Mouse (Mus musculus): ENCODE results near the gene Olfr857.

- TF ChIP-seq POLR2A (IDR thresholded peaks at IDR 0.05; ENCODE audit: insufficient read length, low read depth): no peak
- no peak for TF ChIP-seq USF1 (IDR thresholded peaks at IDR 0.05; ENCODE audit: low read depth)
- TF ChIP-seq MAX (IDR thresholded peaks at IDR 0.05; ENCODE audit: low read depth): no peak
- TF ChIP-seq CEBPB (IDR thresholded peaks at IDR 0.05; ENCODE audit: insufficient read depth, poor library complexity, severe bottlenecking): no peak
- no peak for TF ChIP-seq REST (IDR thresholded peaks at IDR 0.05; ENCODE audit: insufficient read depth, insufficient read length)
Observed at GRCm38 (mm10) chr9:19709133-19709532, at the start of gene Olfr857.
